Mouse (Mus musculus) MEL (cell line): Measurements from ENCODE around the gene Aff3. TPM values are rescaled to one million over a fixed set of nuclear protein-coding genes. Genes with fewer than 3 reads are reported as not detected.

Source experiments
- DNase-seq: peaks from one replicate; pipeline ENCODE4 v3.0.0; 2011; ENCODE audit warnings: low read depth, low spot score
- H3K27ac ChIP-seq: 2 replicates; pipeline ENCODE4 v1.5.1; 2012; ENCODE audit warnings: low read depth, mild to moderate bottlenecking, control low read depth, low read length, moderate library complexity; ENCODE audit not compliant: control insufficient read depth
- H3K27me3 ChIP-seq, 2 experiments: fragments of 150-350 bp in 1 of 2; sonication (generic) in 1 of 2; 2 replicates each; pipeline ENCODE4 v1.6.1; 2012; ENCODE audit warnings: low read length in 2 of 2, mild to moderate bottlenecking in 2 of 2, improper control_type of control experiment in 1 of 2, moderate library complexity in 1 of 2; ENCODE audit not compliant: insufficient read depth in 2 of 2, control insufficient read depth in 1 of 2
- H3K36me3 ChIP-seq, 2 experiments: 2 replicates each; pipeline ENCODE4 v1.6.1; 2012 to 2014; ENCODE audit warnings: low read length in 2 of 2, improper control_type of control experiment in 1 of 2, inconsistent platforms in 1 of 2, mild to moderate bottlenecking in 1 of 2; ENCODE audit not compliant: insufficient read depth in 2 of 2, control insufficient read depth in 1 of 2
- H3K4me1 ChIP-seq, 2 experiments: fragments of 150-350 bp in 1 of 2; sonication (generic) in 1 of 2; 2 replicates each; pipeline ENCODE4 v1.6.1; 2012; ENCODE audit warnings: low read length in 2 of 2, improper control_type of control experiment in 1 of 2, mild to moderate bottlenecking in 1 of 2; ENCODE audit not compliant: insufficient read depth in 2 of 2, control insufficient read depth in 1 of 2
- H3K4me3 ChIP-seq, 2 experiments: fragments of 150-350 bp in 1 of 2; sonication (generic) in 1 of 2; 2 replicates each; pipeline ENCODE4 v1.5.1; 2012; ENCODE audit warnings: low read depth in 2 of 2, low read length in 2 of 2, mild to moderate bottlenecking in 2 of 2, moderate library complexity in 2 of 2, control low read depth in 1 of 2, improper control_type of control experiment in 1 of 2; ENCODE audit not compliant: control insufficient read depth in 1 of 2, insufficient read depth in 1 of 2
- H3K79me2 ChIP-seq: 2 replicates; pipeline ENCODE4 v1.6.1; 2012; ENCODE audit warnings: mild to moderate bottlenecking, low read length, moderate library complexity; ENCODE audit not compliant: control insufficient read depth, poor library complexity, insufficient read depth
- H3K9ac ChIP-seq: 2 replicates; pipeline ENCODE4 v1.6.1; 2012; ENCODE audit warnings: low read depth, mild to moderate bottlenecking, control low read depth, low read length, moderate library complexity; ENCODE audit not compliant: control insufficient read depth, poor library complexity, severe bottlenecking
- H3K9me3 ChIP-seq: fragments of 150-350 bp; sonication (generic); replicated peaks from 2 replicates; pipeline ENCODE4 v1.6.1; 2012; ENCODE audit warnings: mild to moderate bottlenecking, low read length, improper control_type of control experiment, moderate library complexity; ENCODE audit not compliant: insufficient read depth
- BHLHE40 ChIP-seq: IDR thresholded peaks from 2 replicates; pipeline ENCODE4 v1.6.1; 2012; ENCODE audit warnings: low read depth, mild to moderate bottlenecking, inconsistent platforms, low read length, improper control_type of control experiment, borderline replicate concordance
- CHD2 ChIP-seq: IDR thresholded peaks from 2 replicates; pipeline ENCODE4 v1.6.1; 2011; ENCODE audit warnings: low read length, improper control_type of control experiment
- CTCF ChIP-seq, 3 experiments: IDR thresholded peaks in 2 of 3; conservative IDR thresholded peaks in 1 of 3; 2 replicates each; pipeline ENCODE4 v1.5.1; 2011 to 2012; ENCODE audit warnings: low read length in 3 of 3, low read depth in 2 of 3, mild to moderate bottlenecking in 2 of 3, improper control_type of control experiment in 1 of 3, inconsistent platforms in 1 of 3, mixed read lengths in 1 of 3, moderate library complexity in 1 of 3; ENCODE audit not compliant: control insufficient read depth in 1 of 3, insufficient read depth in 1 of 3, poor library complexity in 1 of 3, severe bottlenecking in 1 of 3
- E2F4 ChIP-seq: IDR thresholded peaks from 2 replicates; pipeline ENCODE4 v1.6.1; 2011; ENCODE audit warnings: low read depth, low read length, improper control_type of control experiment, borderline replicate concordance
- ELF1 ChIP-seq: IDR thresholded peaks from 2 replicates; pipeline ENCODE4 v1.6.1; 2014; ENCODE audit warnings: low read depth, mild to moderate bottlenecking, inconsistent platforms, low read length, improper control_type of control experiment, moderate library complexity
- EP300 ChIP-seq, 2 experiments: IDR thresholded peaks; 2 replicates each; pipeline ENCODE4 v1.6.1; 2011; ENCODE audit warnings: improper control_type of control experiment in 2 of 2, low read length in 2 of 2, low read depth in 1 of 2, mild to moderate bottlenecking in 1 of 2
- ETS1 ChIP-seq: IDR thresholded peaks from 2 replicates; pipeline ENCODE4 v1.6.1; 2012; ENCODE audit warnings: low read depth, mild to moderate bottlenecking, inconsistent platforms, low read length, improper control_type of control experiment, moderate library complexity
- GABPA ChIP-seq: IDR thresholded peaks from 2 replicates; pipeline ENCODE4 v1.6.1; 2012; ENCODE audit warnings: low read depth, mild to moderate bottlenecking, inconsistent platforms, low read length, improper control_type of control experiment, moderate library complexity
- GATA1 ChIP-seq: IDR thresholded peaks from 2 replicates; pipeline ENCODE4 v1.6.1; 2011; ENCODE audit warnings: low read depth, low read length, improper control_type of control experiment
- KAT2A ChIP-seq: conservative IDR thresholded peaks from 2 replicates; pipeline ENCODE4 v1.6.1; 2012; ENCODE audit warnings: low read depth, low read length, improper control_type of control experiment, inconsistent platforms
- MAX ChIP-seq: IDR thresholded peaks from 2 replicates; pipeline ENCODE4 v1.6.1; 2011; ENCODE audit warnings: low read length, improper control_type of control experiment
- MAZ ChIP-seq: IDR thresholded peaks from 2 replicates; pipeline ENCODE4 v1.6.1; 2012; ENCODE audit warnings: low read depth, mild to moderate bottlenecking, inconsistent platforms, low read length, improper control_type of control experiment
- MEF2A ChIP-seq: IDR thresholded peaks from 2 replicates; pipeline ENCODE4 v1.6.1; 2014; ENCODE audit warnings: low read depth, mild to moderate bottlenecking, inconsistent platforms, low read length, improper control_type of control experiment; ENCODE audit not compliant: poor library complexity, insufficient replicate concordance, severe bottlenecking; ENCODE audit errors: extremely low read depth
- MYC ChIP-seq: IDR thresholded peaks from 2 replicates; pipeline ENCODE4 v1.6.1; 2011; ENCODE audit warnings: low read depth, mild to moderate bottlenecking, low read length, improper control_type of control experiment, moderate library complexity
- NELFE ChIP-seq: IDR thresholded peaks from 2 replicates; pipeline ENCODE4 v1.6.1; 2011; ENCODE audit warnings: low read depth, low read length, improper control_type of control experiment
- POLR2A ChIP-seq, 2 experiments: IDR thresholded peaks; 2 replicates each; pipeline ENCODE4 v1.6.1; 2011 to 2012; ENCODE audit warnings: low read length in 2 of 2, mild to moderate bottlenecking in 2 of 2, control low read depth in 1 of 2, improper control_type of control experiment in 1 of 2, low read depth in 1 of 2, moderate library complexity in 1 of 2; ENCODE audit not compliant: control insufficient read depth in 1 of 2, insufficient read depth in 1 of 2, poor library complexity in 1 of 2
- POLR2AphosphoS2 ChIP-seq: IDR thresholded peaks from 2 replicates; pipeline ENCODE4 v1.6.1; 2011; ENCODE audit warnings: low read length, improper control_type of control experiment
- RAD21 ChIP-seq: IDR thresholded peaks from 2 replicates; pipeline ENCODE4 v1.6.1; 2011; ENCODE audit warnings: mild to moderate bottlenecking, low read depth, low read length, improper control_type of control experiment
- RCOR1 ChIP-seq: IDR thresholded peaks from 2 replicates; pipeline ENCODE4 v1.6.1; 2012; ENCODE audit warnings: low read depth, mild to moderate bottlenecking, inconsistent platforms, low read length, improper control_type of control experiment
- TCF12 ChIP-seq: IDR thresholded peaks from 2 replicates; pipeline ENCODE4 v1.6.1; 2014; ENCODE audit warnings: low read depth, mild to moderate bottlenecking, inconsistent platforms, low read length, improper control_type of control experiment, moderate library complexity
- UBTF ChIP-seq: IDR thresholded peaks from 2 replicates; pipeline ENCODE4 v1.6.1; 2012; ENCODE audit warnings: low read depth, mild to moderate bottlenecking, inconsistent platforms, low read length, improper control_type of control experiment, moderate library complexity, borderline replicate concordance; ENCODE audit not compliant: insufficient read depth
- ZC3H11A ChIP-seq: IDR thresholded peaks from 2 replicates; pipeline ENCODE4 v1.6.1; 2012; ENCODE audit warnings: low read depth, mild to moderate bottlenecking, inconsistent platforms, low read length, improper control_type of control experiment
- ZMIZ1 ChIP-seq: IDR thresholded peaks from 2 replicates; pipeline ENCODE4 v1.6.1; 2012; ENCODE audit warnings: low read depth, mild to moderate bottlenecking, inconsistent platforms, low read length, improper control_type of control experiment, moderate library complexity
- polyA plus RNA-seq, 2 experiments: library from polyadenylated mRNA; stranded (reverse) in 1 of 2; unstranded in 1 of 2; fragments of >175 nt in 1 of 2; fragments of >200 nt in 1 of 2; gene quantifications; 2 replicates each; pipeline versions ENCODE4 v1.2.1 to v1.2.4; 2012; ENCODE audit warnings: low replicate concordance in 2 of 2, low read depth in 1 of 2; ENCODE audit not compliant: insufficient read length in 2 of 2, insufficient read depth in 1 of 2, missing spikeins in 1 of 2
- total RNA-seq: library from RNA; depleted of rRNA; stranded (reverse); fragments of 300-350 nt; gene quantifications from 2 replicates; pipeline ENCODE4 v1.2.3, GENCODE M21; 2012

The Aff3 gene
- total and polyA plus RNA-seq, 3 experiments, result 18.5 to 41.1 (median 25.4) TPM

GRCm38 (mm10) chr1:38259541-38260338, 405.0 kb downstream of the Aff3 start:
- H3K27me3 ChIP-seq, result no peaks in the 10 kb centered on the region
- DNase-seq, result no peak
- H3K36me3 ChIP-seq, result no peaks in the 10 kb centered on the region; a peak in 1 of 4 replicates
- no peak for TF ChIP-seq CTCF (IDR thresholded peaks at IDR 0.05 in 2 of 3, conservative IDR thresholded peaks at IDR 0.05 in 1 of 3; ENCODE audit: control insufficient read depth in 1 of 3, insufficient read depth in 1 of 3, low read depth in 2 of 3, low read length in 3 of 3, poor library complexity in 1 of 3, severe bottlenecking in 1 of 3)
- TF ChIP-seq CHD2, result no peak
- no peak for TF ChIP-seq MYC
- TF ChIP-seq MEF2A, result no peak
- TF ChIP-seq ETS1, result no peak
- TF ChIP-seq ELF1, result no peak
- TF ChIP-seq ZC3H11A, result no peak
- no peak for TF ChIP-seq ZMIZ1
- TF ChIP-seq BHLHE40, result no peak
- no peak for TF ChIP-seq RCOR1
- TF ChIP-seq POLR2A (IDR thresholded peaks at IDR 0.05; ENCODE audit: control insufficient read depth in 1 of 2, insufficient read depth in 1 of 2, low read depth in 1 of 2, low read length in 2 of 2, poor library complexity in 1 of 2), result no peak
- TF ChIP-seq MAZ, result no peak
- no peak for TF ChIP-seq RAD21
- TF ChIP-seq GATA1, result no peak
- no peak for TF ChIP-seq POLR2AphosphoS2
- TF ChIP-seq MAX, result no peak
- TF ChIP-seq TCF12, result no peak
- no peak for TF ChIP-seq KAT2A
- no peak for TF ChIP-seq NELFE
- H3K4me1 ChIP-seq, result no peaks in the 10 kb centered on the region
- H3K9ac ChIP-seq, result no peak overlapping the region
- H3K9me3 ChIP-seq, result no peaks in the 10 kb centered on the region
- no peaks in the 10 kb centered on the region for H3K79me2 ChIP-seq
- H3K4me3 ChIP-seq, result no peak overlapping the region
- H3K27ac ChIP-seq, result no peak overlapping the region

- H3K36me3 ChIP-seq, result peaks cover 0 to 5% of the 10 kb centered on the region in 2 experiments; a peak in 2 of 4 replicates
- DNase-seq, result no peak
Measured at GRCm38 (mm10) chr1:38254426-38254825, 410.3 kb downstream of the Aff3 start.

More at GRCm38 (mm10) chr1:38254426-38254825, 410.3 kb downstream of the Aff3 start:
- Histone ChIP-seq H3K4me1 (no peaks in the 10 kb centered on the region), H3K27ac (no peak overlapping the region), H3K27me3 (no peaks in the 10 kb centered on the region), H3K4me3 (no peak overlapping the region)
- TF ChIP-seq E2F4, result no peak
- no peak for TF ChIP-seq TCF12
- TF ChIP-seq ZMIZ1, result no peak
- no peak for TF ChIP-seq POLR2A (IDR thresholded peaks at IDR 0.05; ENCODE audit: control insufficient read depth in 1 of 2, insufficient read depth in 1 of 2, low read depth in 1 of 2, low read length in 2 of 2, poor library complexity in 1 of 2)
- TF ChIP-seq GABPA, result no peak
- TF ChIP-seq RCOR1, result no peak
- no peak for TF ChIP-seq UBTF
- TF ChIP-seq EP300 (IDR thresholded peaks at IDR 0.05; ENCODE audit: low read depth in 1 of 2, low read length in 2 of 2), result no peak
- TF ChIP-seq, all 39 proteins: peak for 0
- Histone ChIP-seq H3K79me2 (no peaks in the 10 kb centered on the region), H3K9me3 (no peaks in the 10 kb centered on the region), H3K9ac (no peak overlapping the region)
